Mouse (Mus musculus): ENCODE results near the gene Zfp131.

- no peak for TF ChIP-seq POLR2A (IDR thresholded peaks at IDR 0.05; ENCODE audit: low read depth, low read length)
- TF ChIP-seq CTCF (conservative IDR thresholded peaks at IDR 0.05; ENCODE audit: insufficient read depth, insufficient read length, low read depth, low read length) = no peak
Observed at GRCm38 (mm10) chr13:119816798-119817197, 26.1 kb upstream of the Zfp131 start.
